Mouse (Mus musculus) 3T3-L1 (cell line): ENCODE data around the gene Auts2.

Source experiments
- DNase-seq: peaks from one replicate; pipeline ENCODE4 v3.0.0-alpha.2; 2015; ENCODE audit warnings: low read depth, low spot score

Gene Auts2

DNA sequence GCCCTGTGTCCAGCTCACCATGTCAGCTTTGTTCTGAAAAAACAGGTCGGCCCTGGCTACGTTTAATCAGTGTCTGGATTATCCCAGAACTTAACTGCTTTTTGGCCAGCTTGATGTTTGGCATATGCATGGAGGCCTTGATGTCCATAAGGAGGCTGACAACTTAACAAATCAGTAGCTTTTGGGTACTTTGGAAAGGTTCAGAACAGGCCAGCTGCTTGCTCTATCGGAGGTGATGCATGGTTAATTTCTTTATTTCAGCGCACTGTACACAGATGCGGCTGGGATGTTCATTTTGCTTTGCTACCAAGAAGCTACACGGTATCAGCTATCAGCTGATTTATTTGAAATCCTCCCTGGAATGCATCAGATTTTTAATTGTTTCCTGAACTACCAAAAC lies 741.2 kb downstream of the Auts2 start:
- DNase-seq = no peak

DNA sequence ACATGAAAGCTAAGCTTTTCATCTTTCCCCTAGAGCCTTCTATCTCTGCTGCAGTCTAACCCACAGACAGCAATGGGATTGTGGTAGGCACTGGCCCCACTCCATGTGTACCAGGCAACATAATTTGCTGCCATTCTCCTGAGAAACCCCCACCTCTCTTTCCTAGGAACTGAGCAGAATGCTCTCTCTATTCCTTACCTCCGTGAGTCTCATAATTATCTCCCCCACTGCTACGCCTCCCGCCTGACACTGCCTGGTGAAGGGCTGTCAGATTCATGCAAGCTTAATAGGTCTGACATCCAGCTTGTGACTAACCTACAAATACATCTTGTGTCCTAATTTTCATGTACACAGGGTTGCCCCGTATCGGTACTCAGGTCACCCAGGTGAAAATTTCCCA lies 744.8 kb downstream of the Auts2 start:
- DNase-seq = no peak

- DNase-seq = no peak
Observed at GRCm38 (mm10) chr5:131797044-131797443, 746.1 kb downstream of the Auts2 start.

DNA sequence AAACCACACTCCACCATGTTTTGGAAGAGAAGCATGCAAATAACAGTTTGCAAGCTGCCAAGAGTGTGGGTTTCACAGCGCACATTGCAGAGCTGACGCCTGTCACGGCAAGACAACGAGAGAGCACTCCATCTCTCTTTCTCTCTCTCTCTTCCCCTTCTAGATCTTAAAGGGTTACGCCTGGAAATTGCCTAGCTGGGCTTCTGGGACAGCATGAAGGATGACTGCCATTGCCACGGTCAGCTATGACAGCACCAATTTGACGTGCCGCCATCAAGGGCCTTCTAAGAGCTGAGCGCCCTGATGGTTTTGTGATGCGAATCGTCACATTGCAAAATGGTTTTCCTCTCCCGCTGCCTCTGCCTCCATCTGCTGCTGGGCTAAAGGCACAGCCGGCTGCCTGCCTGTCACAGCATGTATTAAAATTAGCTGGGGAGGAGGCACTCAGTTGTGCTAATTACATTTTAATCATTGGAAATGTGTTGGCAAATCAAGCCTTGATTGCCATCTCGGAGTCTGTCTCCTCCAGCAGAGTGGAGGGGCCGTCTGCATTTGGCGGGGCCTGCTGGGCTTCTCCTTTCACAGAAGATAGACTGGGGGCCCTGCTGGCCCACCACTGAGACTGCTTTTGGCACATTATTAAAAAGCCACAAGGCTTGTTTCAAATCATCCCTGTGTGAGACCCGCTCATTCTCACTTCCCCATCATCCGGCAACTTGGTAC lies 748.6 kb downstream of the Auts2 start:
- no peak for DNase-seq

DNA sequence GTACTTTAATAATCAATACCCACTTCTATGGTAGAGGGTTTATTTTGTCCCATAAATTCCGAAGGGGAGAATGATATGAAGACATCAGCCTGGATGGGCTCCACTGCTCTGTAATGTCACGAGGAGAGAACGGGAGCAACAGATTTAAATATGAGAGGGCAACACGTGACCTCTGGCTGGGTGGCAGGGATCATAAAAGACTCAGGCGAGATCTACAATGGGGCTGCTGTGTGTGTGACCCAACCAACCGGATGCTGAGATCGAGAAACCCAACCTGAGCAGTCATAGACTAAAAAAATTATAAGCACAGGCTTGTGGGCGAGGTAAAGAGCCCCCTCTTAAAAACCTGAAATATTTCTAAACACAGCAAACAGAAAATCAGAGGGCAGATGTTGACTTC lies 753.5 kb downstream of the Auts2 start:
- no peak for DNase-seq

- no peak for DNase-seq
Observed at GRCm38 (mm10) chr5:131788008-131788407, 755.1 kb downstream of the Auts2 start.

- DNase-seq = no peak
Observed at GRCm38 (mm10) chr5:131783241-131783640, 759.9 kb downstream of the Auts2 start.

- no peak for DNase-seq
Observed at GRCm38 (mm10) chr5:131781063-131781462, 762.1 kb downstream of the Auts2 start.

DNA sequence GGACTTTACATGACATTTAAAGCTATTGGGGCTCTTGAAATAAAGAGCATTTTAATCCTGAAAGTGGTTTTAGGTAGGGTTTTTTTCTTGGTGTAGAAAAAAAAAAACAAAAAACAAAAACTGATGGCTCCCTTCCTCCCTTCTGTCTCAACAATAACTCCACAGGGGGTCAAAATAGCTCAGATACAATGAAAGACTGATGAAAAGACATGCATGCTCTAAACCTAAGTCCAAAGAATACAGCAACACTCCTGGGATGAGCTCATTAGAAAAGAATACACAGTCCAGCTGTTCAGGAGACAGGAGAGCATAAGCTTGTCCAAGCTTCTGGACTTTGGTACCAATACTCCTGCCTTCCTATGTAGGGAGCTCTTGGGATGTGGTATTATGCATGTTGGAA lies 764.0 kb downstream of the Auts2 start:
- no peak for DNase-seq

- DNase-seq = no peak
Observed at GRCm38 (mm10) chr5:131775672-131776071, 767.5 kb downstream of the Auts2 start.

DNA sequence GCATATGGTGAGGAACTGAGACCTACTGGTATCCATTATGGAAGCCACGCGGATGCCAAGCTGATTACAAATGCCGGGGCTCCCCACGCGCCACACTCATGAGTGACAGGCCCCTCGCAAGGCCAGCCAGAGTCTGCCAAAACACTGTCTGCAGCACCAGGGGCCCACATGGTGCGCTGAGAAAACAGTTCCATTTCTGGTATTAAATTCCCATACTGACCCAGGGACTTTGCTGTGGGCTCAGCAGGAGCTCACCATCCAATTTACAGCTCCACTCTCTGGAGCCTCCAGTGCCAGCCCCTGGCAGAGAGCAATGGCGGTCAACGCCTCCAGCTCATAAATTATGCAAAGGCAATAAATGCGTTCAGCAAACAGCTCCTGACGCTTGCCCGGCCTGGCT lies 767.9 kb downstream of the Auts2 start:
- no peak for DNase-seq

GRCm38 (mm10) chr5:131774792-131775191 lies 768.4 kb downstream of the Auts2 start:
- DNase-seq = no peak

DNA sequence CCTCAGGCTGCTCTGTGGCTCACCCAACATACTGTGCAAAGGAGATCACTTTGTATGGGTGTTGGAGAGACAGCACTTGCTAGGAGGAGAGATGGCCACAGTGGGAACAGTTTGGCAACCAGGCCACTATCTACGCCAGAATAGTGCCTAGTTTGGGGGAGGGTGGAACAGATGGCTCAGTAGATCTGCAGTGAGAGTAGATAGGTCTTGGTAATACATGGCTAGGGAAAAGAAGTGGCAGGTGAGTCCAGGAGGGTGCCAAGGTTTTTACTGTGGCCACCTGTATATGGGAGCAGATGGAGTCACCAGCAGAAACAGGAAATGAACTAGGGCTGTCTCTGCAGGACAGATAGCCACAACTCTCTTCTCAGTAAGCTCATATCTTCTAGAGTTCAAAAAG lies 770.5 kb downstream of the Auts2 start:
- DNase-seq = no peak

GRCm38 (mm10) chr5:131769273-131769672 lies 773.9 kb downstream of the Auts2 start:
- no peak for DNase-seq

GRCm38 (mm10) chr5:131767699-131768264 lies 775.4 kb downstream of the Auts2 start:
- no peak for DNase-seq

DNA sequence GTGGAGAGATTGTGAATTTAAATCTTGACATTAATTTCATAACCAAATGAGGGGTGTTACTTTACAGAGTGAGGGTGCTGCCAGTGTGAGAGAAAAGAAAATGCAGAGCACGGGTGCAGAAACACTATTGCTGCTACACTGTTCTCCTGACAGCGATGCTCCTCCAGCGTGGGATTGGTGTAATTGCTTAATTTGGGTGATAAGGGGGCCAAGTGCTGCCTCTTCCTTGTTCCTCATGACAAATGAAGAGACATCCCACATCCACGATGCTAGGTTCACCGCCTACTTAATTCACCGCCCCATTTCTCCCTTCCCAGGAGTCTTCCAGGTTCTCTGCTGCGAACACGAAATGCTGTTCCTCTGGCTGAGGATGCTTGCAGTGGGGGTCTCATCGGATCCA lies 776.0 kb downstream of the Auts2 start:
- no peak for DNase-seq

- DNase-seq = no peak
Observed at GRCm38 (mm10) chr5:131759432-131759831, 783.7 kb downstream of the Auts2 start.

- DNase-seq = no peak
Observed at GRCm38 (mm10) chr5:131750330-131750729, 792.8 kb downstream of the Auts2 start.

DNA sequence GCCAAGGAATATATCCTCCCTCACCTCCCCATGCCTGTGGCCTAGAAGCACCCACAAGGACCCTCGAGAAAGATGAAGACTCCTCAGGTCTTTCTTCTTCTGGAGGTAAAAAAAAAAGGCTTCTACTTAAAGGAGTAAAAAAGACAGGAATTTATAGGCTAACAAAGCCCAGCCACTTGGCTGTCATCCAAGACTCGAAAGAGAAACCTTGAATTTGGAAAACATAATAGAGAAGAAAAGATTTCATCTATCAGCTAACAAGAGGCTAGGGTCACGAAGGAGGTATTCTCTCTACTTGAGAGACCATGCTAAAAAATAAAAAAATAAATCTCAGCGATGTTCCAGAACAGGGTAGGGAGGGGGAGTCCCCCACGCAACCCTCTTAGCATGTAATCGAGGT lies 793.9 kb downstream of the Auts2 start:
- DNase-seq = peak; percentile 3

- DNase-seq = no peak
Observed at GRCm38 (mm10) chr5:131743069-131743468, 800.1 kb downstream of the Auts2 start.

GRCm38 (mm10) chr5:131737476-131737875 lies 805.7 kb downstream of the Auts2 start:
- no peak for DNase-seq

GRCm38 (mm10) chr5:131733324-131733660 lies 809.9 kb downstream of the Auts2 start:
- no peak for DNase-seq

DNA sequence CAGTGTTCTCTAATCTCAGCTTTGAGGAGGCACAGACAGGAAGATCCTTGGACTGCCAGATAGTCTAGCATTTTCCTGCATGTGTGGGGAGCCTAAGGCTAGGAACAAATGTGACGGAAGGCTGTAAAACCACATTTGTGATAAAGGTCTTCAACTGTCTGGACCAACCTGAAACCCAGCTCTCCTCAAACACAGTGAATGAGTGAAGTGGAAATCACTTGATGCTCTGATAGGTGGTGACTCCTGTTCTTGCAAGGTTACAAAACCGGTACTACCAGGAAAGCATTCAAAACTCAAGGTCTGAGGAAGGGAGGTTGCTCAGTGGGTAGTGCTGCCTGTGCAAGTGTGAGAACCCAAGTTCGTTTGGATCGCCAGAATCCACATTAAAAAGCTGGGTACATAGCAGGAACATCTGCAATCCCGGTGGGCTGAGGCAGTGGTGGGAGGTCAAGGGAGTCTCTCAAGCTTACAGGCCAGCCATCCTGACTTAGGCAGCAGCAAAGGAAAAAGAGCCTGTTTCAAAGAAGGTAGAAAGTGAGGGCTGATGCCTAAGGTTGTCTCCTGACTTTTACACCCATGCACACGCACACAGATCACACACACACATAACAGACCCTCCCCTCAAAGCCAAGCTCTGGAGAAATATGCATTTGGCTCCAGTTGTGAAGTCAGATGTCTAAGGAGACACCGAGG lies 810.4 kb downstream of the Auts2 start:
- DNase-seq = no peak
